Mouse (Mus musculus) bone marrow, adult 2 months (tissue): ENCODE results near the gene Pdcd7. TPM values are rescaled to one million over a fixed set of nuclear protein-coding genes. Genes with fewer than 3 reads are reported as not detected.

Experiments
- H3K27ac ChIP-seq: fragments of 200-500 bp; 2 replicates; pipeline ENCODE4 v1.5.1; 2012; ENCODE audit warnings: low read depth, mild to moderate bottlenecking, control low read depth, inconsistent platforms, low read length; ENCODE audit not compliant: control insufficient read depth, poor library complexity, insufficient read depth
- H3K4me1 ChIP-seq: fragments of 200-500 bp; 2 replicates; pipeline ENCODE4 v1.6.1; 2011; ENCODE audit warnings: low read length; ENCODE audit not compliant: control insufficient read depth, insufficient read depth
- H3K4me3 ChIP-seq: fragments of 200-500 bp; replicated peaks from 2 replicates; pipeline ENCODE3; 2011; ENCODE audit warnings: mild to moderate bottlenecking, low read depth, low read length, control low read depth; ENCODE audit not compliant: control insufficient read depth
- CTCF ChIP-seq: fragments of 200-500 bp; IDR thresholded peaks from 2 replicates; pipeline ENCODE4 v1.5.1; 2011; ENCODE audit warnings: low read length, control low read depth; ENCODE audit not compliant: control insufficient read depth, insufficient read depth
- POLR2A ChIP-seq: fragments of 200-500 bp; IDR thresholded peaks from 2 replicates; pipeline ENCODE4 v1.6.1; 2011; ENCODE audit warnings: low read depth, mild to moderate bottlenecking, control low read depth, low read length, borderline replicate concordance; ENCODE audit not compliant: control insufficient read depth
- WGBS: fragments of 180-500 bp; shearing (Covaris S2); methylation state at CpG from one replicate; pipeline ENCODE4 v1.1.7; 2018; 5-methylcytosine and 5-hydroxymethylcytosine counted together
- polyA plus RNA-seq: library from polyadenylated mRNA; stranded (reverse); fragments of >200 nt; gene quantifications from 2 replicates; pipeline ENCODE4 v1.2.4, GENCODE M21; 2011; ENCODE audit warnings: low replicate concordance; ENCODE audit not compliant: missing spikeins, insufficient read depth, insufficient read length

The Pdcd7 gene
- polyA plus RNA-seq, 1 experiment: 16.3 TPM

DNA sequence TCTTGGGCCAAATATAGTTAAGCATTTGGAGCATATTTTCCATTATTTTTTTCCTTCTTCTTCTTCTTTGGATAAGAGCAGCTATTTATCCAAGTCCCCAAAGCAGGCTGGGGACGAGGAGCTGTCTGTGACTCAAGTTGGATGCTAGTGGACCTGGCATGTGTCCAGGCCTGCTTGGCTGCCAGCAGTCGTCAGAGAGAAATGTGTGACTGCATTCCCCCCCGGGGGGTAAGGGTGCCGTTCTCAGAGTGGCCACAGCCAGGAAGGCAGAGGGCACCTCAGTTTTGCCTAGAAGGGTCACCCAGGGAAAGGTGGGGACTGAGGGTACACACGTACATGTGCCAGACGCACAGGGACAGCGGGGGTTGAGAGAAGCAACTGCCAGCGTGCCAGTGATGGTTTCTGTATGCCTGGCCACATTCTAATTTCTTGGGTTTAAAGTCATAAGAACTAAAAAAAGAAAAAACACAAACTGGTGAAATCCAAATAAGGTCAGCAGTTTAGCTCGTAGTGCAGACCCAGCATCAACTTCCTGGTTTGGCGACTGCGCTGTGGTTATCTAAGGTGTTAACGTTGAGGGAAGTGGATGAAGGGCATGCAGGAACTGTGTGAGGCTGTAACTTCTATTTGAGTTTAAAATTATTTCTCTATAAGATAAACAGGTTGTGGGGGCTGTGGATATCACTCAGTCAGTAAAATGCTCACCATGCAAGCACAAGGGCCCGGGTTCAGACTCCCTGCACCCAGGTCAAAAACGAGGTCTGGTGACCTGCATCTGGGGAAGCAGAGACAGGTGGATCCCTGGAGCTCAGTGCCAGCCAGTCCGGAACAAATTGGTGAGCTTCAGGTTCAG lies 58.7 kb downstream of the Pdcd7 start:
- TF ChIP-seq CTCF (no peak), POLR2A (no peak)
- Histone ChIP-seq H3K27ac (peak overlapping the region; percentile 14; the same call in 1 of the 2 replicates), H3K4me1 (no peaks in the 10 kb centered on the region; the same call in 1 of the 2 replicates), H3K4me3 (no peak overlapping the region)
- WGBS: 17% methylated on average over 15 of the region's 15 CpGs

DNA sequence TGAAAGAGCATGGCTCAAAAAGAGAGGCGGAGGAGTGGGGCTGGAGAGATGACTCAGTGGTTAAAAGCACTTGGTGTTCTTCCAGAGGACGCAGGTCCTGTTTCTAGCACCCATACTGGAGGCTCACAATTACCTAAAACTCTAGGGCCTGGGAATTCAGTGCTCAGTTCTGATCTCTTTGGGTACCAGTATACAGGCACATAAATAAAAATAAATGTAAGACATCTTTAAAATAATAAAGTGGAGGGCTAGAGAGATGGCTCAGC lies 59.2 kb downstream of the Pdcd7 start:
- TF ChIP-seq POLR2A: no peak
- TF ChIP-seq CTCF: no peak
- WGBS: 58% methylated on average over 2 of the region's 2 CpGs
- Histone ChIP-seq H3K4me3 (no peak overlapping the region), H3K4me1 (no peaks in the 10 kb centered on the region; the same call in 1 of the 2 replicates), H3K27ac (0 out of 2 replicates have a peak overlapping the region, but pooled peaks have one; percentile 14)

- 81% methylated on average over 5 of the region's 5 CpGs for WGBS
- TF ChIP-seq POLR2A (no peak), CTCF (no peak)
- Histone ChIP-seq H3K4me1 (no peaks in the 10 kb centered on the region; the same call in 1 of the 2 replicates), H3K4me3 (no peak overlapping the region), H3K27ac (no peak overlapping the region)
Observed at GRCm38 (mm10) chr9:65407327-65407726, 61.4 kb downstream of the Pdcd7 start.

GRCm38 (mm10) chr9:65407861-65408260 lies 62.0 kb downstream of the Pdcd7 start:
- Histone ChIP-seq H3K4me3 (no peak overlapping the region), H3K27ac (no peak overlapping the region), H3K4me1 (no peaks in the 10 kb centered on the region; the same call in 1 of the 2 replicates)
- TF ChIP-seq POLR2A (no peak), CTCF (no peak)
- WGBS: 73% methylated on average over 3 of the region's 3 CpGs

DNA sequence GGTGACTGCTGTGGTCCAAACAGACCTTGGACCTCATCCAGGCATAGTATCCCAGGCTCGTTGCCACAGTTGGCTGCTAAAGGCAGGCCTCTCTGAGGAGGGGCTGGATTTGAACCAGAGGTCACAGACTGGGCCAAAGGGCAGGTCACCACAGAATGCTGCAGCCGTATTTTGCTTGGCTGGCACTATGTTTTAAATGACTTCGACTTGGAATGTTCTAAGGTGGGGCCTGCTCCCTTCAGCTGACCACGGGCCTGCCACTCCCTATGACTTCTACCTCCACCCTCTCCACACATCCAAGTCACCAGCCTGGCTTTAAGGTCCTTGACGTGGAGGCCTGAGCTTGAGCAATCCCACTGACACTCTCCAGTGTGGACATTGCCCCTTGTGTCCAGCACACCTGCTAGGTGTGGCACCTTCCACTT lies 63.0 kb downstream of the Pdcd7 start:
- no peak overlapping the region for H3K27ac ChIP-seq
- no peaks in the 10 kb centered on the region; the same call in 1 of the 2 replicates for H3K4me1 ChIP-seq
- H3K4me3 ChIP-seq: no peak overlapping the region
- no peak for TF ChIP-seq POLR2A
- no peak for TF ChIP-seq CTCF
- WGBS: 65% methylated on average over 5 of the region's 5 CpGs

Other genes with a start within 250 kb of the Pdcd7 start
- 0.32 TPM in 1 of 2 replicates, not detected in the other for gene Igdcc4, start 244.6 kb upstream of the Pdcd7 start, polyA plus RNA-seq
- gene Igdcc3, start 204.9 kb upstream of the Pdcd7 start, polyA plus RNA-seq: not detected in 2 replicates
- 4.3 and 7.0 TPM in 2 replicates for gene Parp16, start 150.8 kb upstream of the Pdcd7 start, polyA plus RNA-seq
- gene Cilp, start 80.9 kb upstream of the Pdcd7 start, polyA plus RNA-seq: 0.40 TPM in 1 of 2 replicates, not detected in the other
- gene Clpx, start 51.8 kb upstream of the Pdcd7 start, polyA plus RNA-seq: 7.3 and 19.9 TPM in 2 replicates
- 1.1 and 1.7 TPM in 2 replicates for gene Ubap1l, start 14.9 kb downstream of the Pdcd7 start, polyA plus RNA-seq
- not detected in 2 replicates for gene Kbtbd13, start 45.5 kb downstream of the Pdcd7 start, polyA plus RNA-seq
- 0.40 TPM in 1 of 2 replicates, not detected in the other for gene Rasl12, start 52.4 kb downstream of the Pdcd7 start, polyA plus RNA-seq
- not detected in 2 replicates for gene Slc51b, start 76.9 kb downstream of the Pdcd7 start, polyA plus RNA-seq
- gene Mtfmt, start 89.7 kb downstream of the Pdcd7 start, polyA plus RNA-seq: 7.7 and 18.7 TPM in 2 replicates
- 7.8 and 16.5 TPM in 2 replicates for gene Spg21, start 114.8 kb downstream of the Pdcd7 start, polyA plus RNA-seq
- 1.2 TPM in 1 of 2 replicates, not detected in the other for gene Ankdd1a, start 174.1 kb downstream of the Pdcd7 start, polyA plus RNA-seq
- 25.7 and 55.0 TPM in 2 replicates for gene Plekho2, start 233.9 kb downstream of the Pdcd7 start, polyA plus RNA-seq
- 16.5 and 29.8 TPM in 2 replicates for gene Pif1, start 241.1 kb downstream of the Pdcd7 start, polyA plus RNA-seq